Mouse (Mus musculus): ENCODE data around the gene Gtf3a.

DNA sequence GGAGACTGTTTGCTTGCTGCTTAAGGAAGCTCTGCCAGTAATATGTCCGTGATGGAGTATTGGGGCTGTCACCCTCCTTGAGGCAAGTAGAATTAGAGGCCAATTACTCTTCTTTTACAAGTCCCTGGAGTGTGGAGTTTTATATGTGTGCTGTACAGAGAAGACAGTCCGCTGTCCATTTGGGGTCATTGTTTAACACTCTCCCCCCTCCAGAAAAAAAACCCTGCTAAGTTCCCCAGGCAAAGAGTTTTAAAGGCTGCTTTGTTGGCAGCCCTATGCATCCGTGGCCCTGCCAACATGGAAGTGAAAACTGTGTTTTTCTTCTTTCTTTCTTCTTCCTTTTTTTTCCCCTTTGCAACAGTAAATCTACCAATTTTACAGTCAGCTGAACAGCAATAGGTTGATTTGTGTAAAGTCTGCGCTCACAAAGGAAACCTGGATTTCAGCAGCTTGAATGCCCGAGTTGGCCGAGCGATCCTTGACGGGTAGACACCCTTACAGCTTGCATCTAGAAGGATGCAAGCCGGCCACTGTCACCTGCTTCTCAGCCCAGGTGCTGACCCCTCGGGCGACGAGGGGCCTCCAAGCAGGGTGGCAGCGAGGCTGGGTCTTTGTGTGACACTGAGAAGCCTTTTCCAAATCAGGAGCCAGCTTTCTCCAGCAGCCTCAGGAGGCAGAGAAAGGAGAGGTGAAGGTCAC lies 20.4 kb downstream of the Gtf3a start:
- TF ChIP-seq EP300 (IDR thresholded peaks at IDR 0.05; ENCODE audit: low read depth) (no peak), CTCF (IDR thresholded peaks at IDR 0.05; ENCODE audit: low read depth) (no peak)
